Mouse (Mus musculus) heart, postnatal 36 days (tissue): ENCODE data around the gene Txnip. TPM values are rescaled to one million over a fixed set of nuclear protein-coding genes. Genes with fewer than 3 reads are reported as not detected.

ENCODE experiments used
- DNase-seq, 2 experiments: peaks; one replicate each; pipeline ENCODE4 v3.0.0; 2021 to 2022
- intact Hi-C: fragments of 180-260 bp; cut with DNase I; formaldehyde crosslinking; loops from one replicate; pipeline ENCODE4 v1.15.1; 2025
- total RNA-seq, 2 experiments: library from RNA; stranded (reverse); gene quantifications; 2 replicates each; pipeline ENCODE4 v1.2.3; 2021

Txnip gene
- total RNA-seq, 2 experiments from 2014 or later, result 646 to 1,158 TPM

GRCm38 (mm10) chr3:96564633-96565032 is 6.9 kb downstream of the Txnip start:
- peak in 1 of 2 experiments; percentile 62 for DNase-seq
- intact Hi-C loops, result loop anchor here (1.0 kb wide), 1 partner anchor 12 kb away; the partner anchor contains the start of gene Gm16253

- peak; percentile 10 to 25 for DNase-seq
- intact Hi-C loops, result no loop called here
Observed at GRCm38 (mm10) chr3:96565105-96565504, 7.3 kb downstream of the Txnip start.

GRCm38 (mm10) chr3:96566661-96567450 is 9.1 kb downstream of the Txnip start:
- intact Hi-C loops, result no loop called here
- DNase-seq, result peak in 1 of 2 experiments; percentile 8

GRCm38 (mm10) chr3:96568605-96569004 is 10.8 kb downstream of the Txnip start:
- intact Hi-C loops, result no loop called here
- peak; percentile 27 to 33 for DNase-seq

GRCm38 (mm10) chr3:96569506-96569905 is 11.7 kb downstream of the Txnip start:
- DNase-seq, result peak; percentile 26 to 60
- intact Hi-C loops, result no loop called here

- peak in 1 of 2 experiments; percentile 15 for DNase-seq
- intact Hi-C loops, result no loop called here
Observed at GRCm38 (mm10) chr3:96569966-96570605, 12.3 kb downstream of the Txnip start.

- DNase-seq, result peak; percentile 15 to 50
- intact Hi-C loops, result no loop called here
Observed at GRCm38 (mm10) chr3:96570643-96571042, 12.9 kb downstream of the Txnip start.

GRCm38 (mm10) chr3:96571336-96571735 is 13.6 kb downstream of the Txnip start:
- peak; percentile 11 to 33 for DNase-seq
- intact Hi-C loops, result no loop called here

- DNase-seq, result peak; percentile 65 to 75
- intact Hi-C loops, result no loop called here
Observed at GRCm38 (mm10) chr3:96571896-96572698, 14.3 kb downstream of the Txnip start.

GRCm38 (mm10) chr3:96573611-96574511 is 16.1 kb downstream of the Txnip start:
- intact Hi-C loops, result no loop called here

GRCm38 (mm10) chr3:96575272-96575984 is 17.7 kb downstream of the Txnip start:
- intact Hi-C loops, result no loop called here
- DNase-seq, result peak; percentile 80 to 84

More at GRCm38 (mm10) chr3:96573611-96574511, 16.1 kb downstream of the Txnip start:
- peak; percentile 32 to 63 for DNase-seq

GRCm38 (mm10) chr3:96576005-96576658 is 18.4 kb downstream of the Txnip start:
- intact Hi-C loops, result loop anchor here (1.0 kb wide), 2 partner anchors 12 to 19 kb away; partner anchors contain the start of gene Txnip
- peak in 1 of 2 experiments; percentile 75 for DNase-seq

- peak; percentile 93 to 95 for DNase-seq
- intact Hi-C loops, result loop anchor here (1.0 kb wide), 2 partner anchors 13 to 20 kb away; partner anchors contain the start of gene Txnip
Observed at GRCm38 (mm10) chr3:96576690-96577541, 19.2 kb downstream of the Txnip start, which contains the start of gene Gm16253. Gene Gm16253 (plus strand): TSS chr3:96576984.

- intact Hi-C loops, result no loop called here
- DNase-seq, result peak; percentile 16 to 42
Observed at GRCm38 (mm10) chr3:96577566-96577965, 19.8 kb downstream of the Txnip start.

GRCm38 (mm10) chr3:96578561-96579238 is 20.9 kb downstream of the Txnip start:
- DNase-seq, result peak in 1 of 2 experiments; percentile 20
- intact Hi-C loops, result no loop called here

GRCm38 (mm10) chr3:96579239-96579750 is 21.5 kb downstream of the Txnip start:
- peak in 1 of 2 experiments; percentile 13 for DNase-seq
- intact Hi-C loops, result no loop called here
